Mouse (Mus musculus) megakaryocyte, embryonic 14.5 days (primary cell): Measurements from ENCODE around the gene Poc1a. TPM values are rescaled to one million over a fixed set of nuclear protein-coding genes. Genes with fewer than 3 reads are reported as not detected.
A peak's percentile ranks its signal among the peaks of the same experiment; 100 is the strongest.

Source experiments
- H3K27me3 ChIP-seq: replicated peaks from 2 replicates; pipeline ENCODE3; 2012; ENCODE audit warnings: inconsistent platforms
- H3K36me3 ChIP-seq: replicated peaks from 2 replicates; pipeline ENCODE3; 2012; ENCODE audit warnings: low read length, inconsistent platforms, mixed read lengths
- H3K4me1 ChIP-seq: 2 replicates; pipeline ENCODE4 v1.6.1; 2012; ENCODE audit warnings: inconsistent platforms
- H3K4me3 ChIP-seq: replicated peaks from 2 replicates; pipeline ENCODE3; 2012; ENCODE audit warnings: moderate library complexity, mild to moderate bottlenecking, inconsistent platforms
- H3K9me3 ChIP-seq: 2 replicates; pipeline ENCODE4 v1.6.1; 2012; ENCODE audit warnings: inconsistent platforms
- FLI1 ChIP-seq: IDR thresholded peaks from 2 replicates; pipeline ENCODE4 v1.6.1; 2012; ENCODE audit warnings: low read length, inconsistent platforms, mixed read lengths
- GATA1 ChIP-seq: IDR thresholded peaks from 3 replicates; pipeline ENCODE4 v1.6.1; 2012; ENCODE audit warnings: mixed read lengths, low read length, inconsistent platforms, borderline replicate concordance
- polyA plus RNA-seq: library from polyadenylated mRNA; stranded (reverse); fragments of >175 nt; gene quantifications from 2 replicates; pipeline ENCODE4 v1.2.3, GENCODE M21; 2012; ENCODE audit warnings: low replicate concordance; ENCODE audit not compliant: insufficient read depth

Gene Poc1a
- polyA plus RNA-seq, 1 experiment = 6.6 TPM

- TF ChIP-seq FLI1 (no peak), GATA1 (no peak)
- Histone ChIP-seq H3K27me3 (peaks cover 57% of the 10 kb centered on the region), H3K4me3 (peak overlapping the region; percentile 92), H3K9me3 (no peaks in the 10 kb centered on the region), H3K36me3 (peaks cover 26% of the 10 kb centered on the region), H3K4me1 (peaks cover 82% of the 10 kb centered on the region)
These were observed 89.1 kb downstream of the Poc1a start for GRCm38 (mm10) chr9:106369801-106370485.

- H3K36me3 ChIP-seq = peaks cover 28% of the 10 kb centered on the region
- TF ChIP-seq GATA1 (no peak), FLI1 (no peak)
- H3K27me3 ChIP-seq = peaks cover 51% of the 10 kb centered on the region
- H3K4me1 ChIP-seq = peaks cover 74% of the 10 kb centered on the region
- H3K4me3 ChIP-seq = peak overlapping the region; percentile 92
- no peaks in the 10 kb centered on the region for H3K9me3 ChIP-seq
These were observed 89.9 kb downstream of the Poc1a start for GRCm38 (mm10) chr9:106370620-106371383.

- H3K36me3 ChIP-seq = peaks cover 29% of the 10 kb centered on the region
- H3K4me3 ChIP-seq = peak overlapping the region; percentile 80
- TF ChIP-seq GATA1 = no peak
- TF ChIP-seq FLI1 = no peak
- peaks cover 46% of the 10 kb centered on the region for H3K27me3 ChIP-seq
- no peaks in the 10 kb centered on the region for H3K9me3 ChIP-seq
- peaks cover 68% of the 10 kb centered on the region for H3K4me1 ChIP-seq
These were observed 90.5 kb downstream of the Poc1a start for GRCm38 (mm10) chr9:106371384-106371671.

GRCm38 (mm10) chr9:106371776-106372175, 90.9 kb downstream of the Poc1a start:
- H3K4me1 ChIP-seq = peaks cover 64% of the 10 kb centered on the region

GRCm38 (mm10) chr9:106372431-106373412, 91.9 kb downstream of the Poc1a start:
- no peak for TF ChIP-seq FLI1
- no peak for TF ChIP-seq GATA1
- Histone ChIP-seq H3K27me3 (peaks cover 51% of the 10 kb centered on the region), H3K4me1 (peaks cover 64% of the 10 kb centered on the region), H3K4me3 (peak overlapping the region; percentile 38), H3K36me3 (peaks cover 36% of the 10 kb centered on the region), H3K9me3 (no peaks in the 10 kb centered on the region)

More at GRCm38 (mm10) chr9:106371776-106372175, 90.9 kb downstream of the Poc1a start:
- no peaks in the 10 kb centered on the region for H3K9me3 ChIP-seq
- TF ChIP-seq FLI1 (no peak), GATA1 (no peak)
- peaks cover 29% of the 10 kb centered on the region for H3K36me3 ChIP-seq
- peaks cover 43% of the 10 kb centered on the region for H3K27me3 ChIP-seq
- H3K4me3 ChIP-seq = peak overlapping the region; percentile 80

GRCm38 (mm10) chr9:106373973-106374372, 93.1 kb downstream of the Poc1a start:
- Histone ChIP-seq H3K9me3 (no peaks in the 10 kb centered on the region), H3K4me3 (no peak overlapping the region), H3K4me1 (peaks cover 71% of the 10 kb centered on the region), H3K27me3 (peaks cover 60% of the 10 kb centered on the region), H3K36me3 (peaks cover 36% of the 10 kb centered on the region)
- no peak for TF ChIP-seq GATA1

- Histone ChIP-seq H3K36me3 (peaks cover 29% of the 10 kb centered on the region), H3K4me1 (peaks cover 42% of the 10 kb centered on the region), H3K27me3 (peaks cover 64% of the 10 kb centered on the region), H3K9me3 (no peaks in the 10 kb centered on the region), H3K4me3 (no peak overlapping the region)
- TF ChIP-seq FLI1 (no peak), GATA1 (no peak)
These were observed 96.4 kb downstream of the Poc1a start for GRCm38 (mm10) chr9:106377247-106377646.

GRCm38 (mm10) chr9:106378045-106378444, 97.2 kb downstream of the Poc1a start:
- Histone ChIP-seq H3K4me3 (no peak overlapping the region), H3K27me3 (peaks cover 59% of the 10 kb centered on the region), H3K4me1 (peaks cover 34% of the 10 kb centered on the region), H3K36me3 (peaks cover 23% of the 10 kb centered on the region), H3K9me3 (no peaks in the 10 kb centered on the region)
- TF ChIP-seq GATA1 (no peak), FLI1 (no peak)

- peaks cover 16% of the 10 kb centered on the region for H3K36me3 ChIP-seq
- TF ChIP-seq GATA1 (no peak), FLI1 (no peak)
These were observed 97.9 kb downstream of the Poc1a start for GRCm38 (mm10) chr9:106378753-106379152.

More at GRCm38 (mm10) chr9:106378753-106379152, 97.9 kb downstream of the Poc1a start:
- Histone ChIP-seq H3K4me1 (peaks cover 27% of the 10 kb centered on the region), H3K4me3 (no peak overlapping the region), H3K27me3 (peaks cover 60% of the 10 kb centered on the region), H3K9me3 (no peaks in the 10 kb centered on the region)
